Mouse (Mus musculus) G1E (cell line): ENCODE data around the gene Filip1l. TPM values are rescaled to one million over a fixed set of nuclear protein-coding genes. Genes with fewer than 3 reads are reported as not detected.
A peak's percentile ranks its signal among the peaks of the same experiment; 100 is the strongest.

Source experiments
- ATAC-seq: 2 replicates; pipeline ENCODE4 v1.8.0; 2016; ENCODE audit warnings: mild to moderate bottlenecking; ENCODE audit not compliant: insufficient number of reproducible peaks, poor library complexity, low FRiP score, severe bottlenecking; ENCODE audit errors: extremely low read depth
- DNase-seq: peaks from one replicate; pipeline ENCODE4 v3.0.0; 2012; ENCODE audit warnings: low spot score
- H3K27me3 ChIP-seq: 2 replicates; pipeline ENCODE4 v1.6.1; 2012; ENCODE audit warnings: mild to moderate bottlenecking, low read length, inconsistent platforms; ENCODE audit not compliant: insufficient read depth
- H3K36me3 ChIP-seq: replicated peaks from 2 replicates; pipeline ENCODE3; 2012; ENCODE audit warnings: mild to moderate bottlenecking, inconsistent platforms
- H3K4me1 ChIP-seq: 2 replicates; pipeline ENCODE4 v1.6.1; 2012; ENCODE audit warnings: low read depth, low read length, inconsistent platforms, mixed read lengths; ENCODE audit not compliant: insufficient read depth
- H3K4me3 ChIP-seq: 2 replicates; pipeline ENCODE4 v1.5.1; 2012; ENCODE audit warnings: low read depth, mild to moderate bottlenecking, inconsistent platforms, low read length, moderate library complexity, mixed read lengths
- H3K9me3 ChIP-seq: replicated peaks from 2 replicates; pipeline ENCODE4 v1.6.1; 2012; ENCODE audit warnings: inconsistent platforms
- CTCF ChIP-seq: IDR thresholded peaks from 2 replicates; pipeline ENCODE4 v1.5.1; 2012; ENCODE audit warnings: low read depth, low read length, inconsistent platforms, mixed read lengths
- GATA1 ChIP-seq: IDR thresholded peaks from 2 replicates; pipeline ENCODE4 v1.6.1; 2012; ENCODE audit warnings: borderline replicate concordance, low read length, inconsistent platforms, mixed read lengths
- GATA2 ChIP-seq: IDR thresholded peaks from 2 replicates; pipeline ENCODE4 v1.6.1; 2012; ENCODE audit warnings: low read depth, low read length, inconsistent platforms, borderline replicate concordance
- POLR2AphosphoS5 ChIP-seq: IDR thresholded peaks from 2 replicates; pipeline ENCODE4 v1.6.1; 2012; ENCODE audit warnings: low read depth, low read length, inconsistent platforms; ENCODE audit not compliant: insufficient replicate concordance
- TAL1 ChIP-seq: conservative IDR thresholded peaks from 2 replicates; pipeline ENCODE4 v1.6.1; 2012; ENCODE audit warnings: low read depth, low read length, inconsistent platforms, mixed read lengths
- polyA plus RNA-seq: library from polyadenylated mRNA; stranded (reverse); fragments of >175 nt; gene quantifications from 2 replicates; pipeline ENCODE4 v1.2.3, GENCODE M21; 2012
- total RNA-seq, 2 experiments: library from RNA; stranded (forward) in 1 of 2; stranded (reverse) in 1 of 2; fragments of 200-1000 nt in 1 of 2; fragments of >200 nt in 1 of 2; fragmentation: Nextera tagmentation in 1 of 2; gene quantifications; 2 replicates each; pipeline ENCODE4 v1.2.3; 2014 to 2017

Filip1l gene
- total and polyA plus RNA-seq, 3 experiments: 0.01 to 0.22 TPM; not detected in 1

DNA sequence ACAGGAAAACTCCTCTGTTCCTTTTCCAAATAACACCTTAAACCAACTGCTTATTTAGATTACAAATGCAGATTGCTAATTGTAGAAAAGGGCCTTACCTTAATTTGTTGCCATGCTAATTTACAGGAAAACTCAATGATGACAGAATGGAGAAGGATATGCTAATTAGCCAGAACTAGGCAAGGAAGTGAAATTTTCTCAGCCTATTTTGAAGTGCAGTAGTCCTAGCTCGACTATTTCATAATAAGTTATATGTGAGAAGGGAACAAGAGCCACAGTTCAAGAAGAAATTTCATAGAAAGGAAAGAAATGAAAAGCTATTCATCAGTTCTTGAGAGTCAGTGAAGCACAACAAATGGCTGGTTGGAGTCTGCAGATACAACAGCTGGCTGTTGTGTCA is 193.5 kb downstream of the Filip1l start:
- no peak overlapping the region for H3K4me3 ChIP-seq
- no peaks in the 10 kb centered on the region for H3K27me3 ChIP-seq
- TF ChIP-seq CTCF: no peak
- TF ChIP-seq TAL1: no peak
- TF ChIP-seq GATA2: no peak
- no peak for TF ChIP-seq GATA1
- TF ChIP-seq POLR2AphosphoS5: no peak
- H3K4me1 ChIP-seq: 0 out of 2 replicates have a peak, but pooled peaks cover 2% of the 10 kb centered on the region
- peaks cover 21% of the 10 kb centered on the region for H3K36me3 ChIP-seq
- ATAC-seq (no peak), DNase-seq (no peak)
- peaks cover 11% of the 10 kb centered on the region for H3K9me3 ChIP-seq

DNA sequence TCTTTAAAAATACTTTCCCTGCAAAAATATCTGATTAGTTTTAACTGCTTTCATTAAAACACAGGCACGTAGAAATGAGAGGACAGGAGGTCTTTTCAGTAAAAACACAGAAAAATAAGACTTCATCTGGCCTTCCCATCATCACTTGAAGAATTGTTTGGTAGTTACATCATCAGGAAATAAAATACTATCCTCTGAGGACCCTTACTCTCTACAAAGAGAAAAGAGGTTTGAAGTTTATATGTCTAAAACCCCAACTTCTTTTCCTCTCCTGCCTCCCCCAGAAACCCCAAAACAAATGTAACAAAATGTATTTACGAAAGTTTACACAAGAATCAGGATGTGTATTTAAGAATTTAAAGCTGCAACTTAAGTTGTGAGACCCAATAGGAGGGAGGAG is 195.7 kb downstream of the Filip1l start:
- DNase-seq: no peak
- Histone ChIP-seq H3K4me1 (no peaks in the 10 kb centered on the region), H3K9me3 (peaks cover 6% of the 10 kb centered on the region; the same call in 1 of the 2 replicates), H3K36me3 (peaks cover 20% of the 10 kb centered on the region), H3K4me3 (no peak overlapping the region), H3K27me3 (no peaks in the 10 kb centered on the region)
- ATAC-seq: no peak
- TF ChIP-seq CTCF: no peak
- no peak for TF ChIP-seq GATA2
- no peak for TF ChIP-seq TAL1
- TF ChIP-seq GATA1: no peak
- no peak for TF ChIP-seq POLR2AphosphoS5

DNA sequence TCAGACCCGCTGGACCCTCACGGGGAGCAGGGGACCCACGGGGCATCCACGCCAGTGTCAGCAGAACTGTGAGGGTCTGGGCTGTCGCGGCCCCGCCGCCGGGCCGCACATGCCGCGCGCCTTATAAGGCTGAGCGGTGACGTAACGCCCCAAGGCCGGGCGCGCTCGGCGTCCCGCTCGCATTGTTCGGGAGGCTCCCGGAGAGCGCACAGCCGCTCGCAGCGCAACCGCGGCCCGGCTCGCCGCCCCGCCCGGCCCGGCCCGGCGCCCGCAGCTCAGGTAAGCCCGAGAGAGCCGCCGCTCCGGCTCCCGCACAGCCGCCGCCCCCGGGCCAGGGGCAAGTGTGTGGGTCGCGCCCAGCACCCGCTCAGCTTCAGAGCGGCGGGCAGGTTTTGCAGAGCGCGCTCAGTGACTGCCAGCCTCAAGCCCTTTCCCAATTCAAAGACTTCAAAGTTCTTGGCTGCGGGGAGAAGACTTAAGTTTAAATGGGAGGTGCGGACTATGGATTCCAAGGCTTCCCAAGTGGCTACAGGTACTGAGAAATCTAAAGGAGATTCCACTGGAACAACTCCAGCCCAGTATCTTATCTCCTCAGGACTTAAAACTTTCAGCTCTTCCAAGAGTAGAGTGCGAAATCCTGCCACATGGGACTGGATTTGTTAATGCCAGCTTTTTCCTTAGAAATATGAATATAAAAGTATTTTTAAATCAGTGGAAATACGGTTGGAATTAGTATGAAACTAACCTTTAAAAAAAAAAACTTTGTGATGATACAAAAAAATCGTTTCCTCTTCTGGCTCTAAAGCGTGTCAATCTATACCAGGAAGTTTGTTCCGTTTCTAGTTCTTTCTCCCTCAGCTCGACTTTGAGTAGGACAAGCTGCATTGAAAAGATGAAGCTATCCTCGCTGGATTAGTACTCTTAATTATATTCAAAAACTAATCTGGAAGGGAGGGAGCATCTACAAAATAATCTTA is 196.5 kb downstream of the Filip1l start:
- H3K36me3 ChIP-seq: peaks cover 20% of the 10 kb centered on the region
- no peaks in the 10 kb centered on the region for H3K4me1 ChIP-seq
- no peak for DNase-seq
- TF ChIP-seq GATA1 (no peak), GATA2 (no peak), TAL1 (no peak), POLR2AphosphoS5 (no peak), CTCF (no peak)
- no peaks in the 10 kb centered on the region for H3K27me3 ChIP-seq
- H3K4me3 ChIP-seq: peak overlapping the region; percentile 2; the same call in 1 of the 2 replicates
- no peak for ATAC-seq
- H3K9me3 ChIP-seq: peaks cover 6% of the 10 kb centered on the region; the same call in 1 of the 2 replicates

DNA sequence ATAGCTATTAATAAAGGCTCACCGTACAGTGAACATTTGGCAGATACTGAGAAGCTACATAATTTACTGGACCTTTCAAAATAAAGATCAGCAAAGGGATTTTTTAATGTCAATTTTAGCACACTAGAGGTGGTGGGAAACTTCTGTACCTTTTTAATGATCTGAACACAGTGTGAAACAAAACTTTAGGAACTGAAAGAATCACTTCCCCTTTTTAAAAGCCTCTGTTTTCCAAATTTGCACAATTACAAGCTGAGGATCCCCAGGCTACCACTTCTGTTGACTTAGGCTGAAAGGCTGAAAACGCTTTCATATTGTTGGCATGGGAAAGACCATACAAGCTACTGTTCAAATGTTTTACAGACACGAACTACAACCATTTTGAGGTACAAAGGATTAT is 197.2 kb downstream of the Filip1l start:
- Histone ChIP-seq H3K9me3 (peaks cover 4% of the 10 kb centered on the region; the same call in 1 of the 2 replicates), H3K36me3 (peaks cover 18% of the 10 kb centered on the region), H3K27me3 (no peaks in the 10 kb centered on the region), H3K4me3 (no peak overlapping the region), H3K4me1 (no peaks in the 10 kb centered on the region)
- no peak for TF ChIP-seq TAL1
- TF ChIP-seq GATA2: no peak
- no peak for TF ChIP-seq POLR2AphosphoS5
- TF ChIP-seq CTCF: no peak
- no peak for TF ChIP-seq GATA1
- DNase-seq (no peak), ATAC-seq (no peak)

DNA sequence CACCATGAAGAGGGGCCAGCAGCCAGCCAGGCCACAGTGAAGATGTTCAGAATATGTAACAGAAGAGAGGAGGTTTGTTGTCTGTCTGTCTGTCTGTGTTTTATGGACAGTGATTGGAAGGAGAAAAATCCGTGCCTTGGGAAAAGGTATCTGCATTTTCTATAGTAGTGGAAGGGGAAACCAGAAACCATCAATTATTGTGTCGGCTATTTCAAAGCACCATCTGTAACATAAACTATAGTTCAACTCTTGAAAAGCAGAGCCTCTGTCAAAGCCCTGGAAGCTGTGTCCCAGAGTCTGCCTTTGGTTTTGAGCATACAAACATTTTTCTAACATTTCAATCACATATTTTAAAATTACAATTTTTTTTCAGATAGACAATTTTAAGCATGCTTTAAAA is 197.9 kb downstream of the Filip1l start:
- no peaks in the 10 kb centered on the region for H3K27me3 ChIP-seq
- TF ChIP-seq GATA1: no peak
- DNase-seq (no peak), ATAC-seq (no peak)
- peaks cover 17% of the 10 kb centered on the region for H3K36me3 ChIP-seq
- no peaks in the 10 kb centered on the region for H3K4me1 ChIP-seq
- H3K4me3 ChIP-seq: no peak overlapping the region
- H3K9me3 ChIP-seq: peaks cover 4% of the 10 kb centered on the region; the same call in 1 of the 2 replicates

DNA sequence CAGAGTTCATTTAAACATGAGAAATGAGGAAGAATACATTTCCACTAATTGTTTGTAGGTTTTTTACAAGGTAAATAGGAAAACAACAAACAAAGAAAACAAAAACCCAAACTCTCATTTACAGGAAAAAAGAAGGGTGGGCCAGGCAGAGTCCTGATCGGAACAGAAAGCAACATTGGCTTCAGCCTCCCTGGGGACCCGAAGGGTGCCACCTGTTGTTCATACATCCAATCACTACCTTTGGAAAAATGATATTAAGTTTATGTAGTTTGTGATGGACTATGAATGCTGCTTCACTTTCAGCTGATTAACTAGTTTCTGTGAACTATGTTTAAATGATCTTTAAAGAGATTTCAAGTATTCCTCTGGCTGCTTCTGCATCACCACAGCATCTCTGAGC is 198.7 kb downstream of the Filip1l start:
- TF ChIP-seq GATA1 (no peak), TAL1 (no peak), CTCF (no peak), GATA2 (no peak), POLR2AphosphoS5 (no peak)
- Histone ChIP-seq H3K4me3 (no peak overlapping the region), H3K36me3 (peaks cover 17% of the 10 kb centered on the region), H3K4me1 (no peaks in the 10 kb centered on the region), H3K27me3 (no peaks in the 10 kb centered on the region), H3K9me3 (peaks cover 4% of the 10 kb centered on the region; the same call in 1 of the 2 replicates)
- DNase-seq (no peak), ATAC-seq (no peak)
